Mouse (Mus musculus) right cerebral cortex, postnatal 25 days (tissue): ENCODE data around the gene Ankrd49.

Source experiments
- DNase-seq: peaks from one replicate; pipeline ENCODE4 v3.0.0; 2022

Ankrd49 gene

GRCm38 (mm10) chr9:14784039-14785002 lies at the start of gene Ankrd49, which contains the start of gene Mre11a:
TSS of gene Ankrd49 (minus strand) at chr9:14784856.
TSS of gene Mre11a (plus strand) at chr9:14784654.
- peak; percentile 89 for DNase-seq

- DNase-seq: no peak
Observed at GRCm38 (mm10) chr9:14832046-14832445, 47.4 kb upstream of the Ankrd49 start.

GRCm38 (mm10) chr9:14827875-14828274 lies 43.2 kb upstream of the Ankrd49 start:
- no peak for DNase-seq

- no peak for DNase-seq
Observed at GRCm38 (mm10) chr9:14824840-14825239, 40.2 kb upstream of the Ankrd49 start.

- no peak for DNase-seq
Observed at GRCm38 (mm10) chr9:14821396-14821795, 36.7 kb upstream of the Ankrd49 start.

GRCm38 (mm10) chr9:14810111-14810510 lies 25.5 kb upstream of the Ankrd49 start:
- DNase-seq: peak; percentile 31

GRCm38 (mm10) chr9:14806786-14807185 lies 22.1 kb upstream of the Ankrd49 start:
- DNase-seq: no peak

- DNase-seq: no peak
Observed at GRCm38 (mm10) chr9:14805714-14806113, 21.1 kb upstream of the Ankrd49 start.

GRCm38 (mm10) chr9:14787356-14787755 lies 2.7 kb upstream of the Ankrd49 start:
- no peak for DNase-seq

GRCm38 (mm10) chr9:14778341-14778740 lies 6.3 kb downstream of the Ankrd49 start:
- no peak for DNase-seq

GRCm38 (mm10) chr9:14773813-14774212 lies 10.8 kb downstream of the Ankrd49 start:
- DNase-seq: no peak

- no peak for DNase-seq
Observed at GRCm38 (mm10) chr9:14772074-14772473, 12.6 kb downstream of the Ankrd49 start.

GRCm38 (mm10) chr9:14770803-14771471 lies 13.7 kb downstream of the Ankrd49 start, which contains the start of gene 1700012B09Rik:
TSS of gene 1700012B09Rik (minus strand) at chr9:14771030.
- no peak for DNase-seq

- DNase-seq: no peak
Observed at GRCm38 (mm10) chr9:14769811-14770210, 14.8 kb downstream of the Ankrd49 start.

- DNase-seq: no peak
Observed at GRCm38 (mm10) chr9:14764765-14765164, 19.9 kb downstream of the Ankrd49 start.

GRCm38 (mm10) chr9:14759261-14759660 lies 25.4 kb downstream of the Ankrd49 start:
- no peak for DNase-seq

GRCm38 (mm10) chr9:14758590-14758989 lies 26.1 kb downstream of the Ankrd49 start:
- no peak for DNase-seq

GRCm38 (mm10) chr9:14754469-14754868 lies 30.2 kb downstream of the Ankrd49 start:
- no peak for DNase-seq

GRCm38 (mm10) chr9:14753947-14754346 lies 30.7 kb downstream of the Ankrd49 start:
- DNase-seq: no peak

GRCm38 (mm10) chr9:14752001-14752522 lies 32.6 kb downstream of the Ankrd49 start, which contains the start of gene Fut4:
TSS of gene Fut4 (minus strand) at chr9:14752393.
- no peak for DNase-seq

- no peak for DNase-seq
Observed at GRCm38 (mm10) chr9:14751503-14752000, 33.1 kb downstream of the Ankrd49 start.

- no peak for DNase-seq
Observed at GRCm38 (mm10) chr9:14750901-14751502, 33.7 kb downstream of the Ankrd49 start.
